13 mouse cellular contexts compared by ENCODE assay signal in the genomic region with DNA sequence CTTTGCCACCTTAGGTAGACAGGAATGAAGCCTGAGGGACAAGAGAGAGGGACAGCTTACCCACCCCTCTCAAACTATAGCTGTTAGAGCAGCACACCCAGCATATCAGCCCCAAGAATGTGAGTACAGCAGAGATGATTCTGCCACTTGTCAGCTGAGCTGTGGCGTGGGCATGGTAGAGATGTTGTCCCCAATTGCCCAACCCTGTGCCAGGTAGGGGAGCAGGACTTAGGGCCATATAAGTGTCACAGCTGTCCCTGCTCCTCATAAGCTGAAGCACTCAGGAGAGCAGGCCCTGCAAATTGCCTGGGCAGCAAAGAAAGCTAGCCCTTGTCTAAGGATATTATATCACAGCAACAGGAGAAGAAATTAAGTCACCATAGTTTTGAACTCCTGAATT. TPM values are rescaled to one million over a fixed set of nuclear protein-coding genes. Genes with fewer than 3 reads are reported as not detected.
"Had no signal": no experiment of that assay in that cellular context is flagged by ENCODE, and none has a peak within 500 bp of the region (broad histone marks: within the 10 kb centered on the region; RNA-seq: fewer than 3 reads in every experiment).

No protein-coding gene starts in this region.

RNA-seq across cellular contexts. Expression of a gene that starts 30.7 kb away (rescaled TPM):
- polyA plus RNA-seq: neural tube, embryonic 11.5 days; neural tube, embryonic 12.5 days; neural tube, embryonic 13.5 days; neural tube, embryonic 14.5 days; neural tube, embryonic 15.5 days; small intestine, adult 2 months; spleen, adult 2 months; stomach, embryonic 14.5 days; stomach, embryonic 15.5 days; stomach, embryonic 16.5 days; thymus, adult 2 months; thymus, postnatal 0 days; urinary bladder, adult 2 months had no signal

RNA-seq across cellular contexts. Expression of a gene that starts 35.4 kb away (rescaled TPM):
- polyA plus RNA-seq: neural tube, embryonic 11.5 days; neural tube, embryonic 12.5 days; neural tube, embryonic 13.5 days; neural tube, embryonic 14.5 days; small intestine, adult 2 months; spleen, adult 2 months; stomach, embryonic 14.5 days; stomach, embryonic 15.5 days; stomach, embryonic 16.5 days; thymus, adult 2 months; thymus, postnatal 0 days; urinary bladder, adult 2 months had no signal

RNA-seq across cellular contexts. Expression of a gene that starts 48.3 kb away (rescaled TPM):
- polyA plus RNA-seq: neural tube, embryonic 11.5 days; neural tube, embryonic 12.5 days; neural tube, embryonic 13.5 days; neural tube, embryonic 14.5 days; neural tube, embryonic 15.5 days; small intestine, adult 2 months; spleen, adult 2 months; stomach, embryonic 14.5 days; stomach, embryonic 15.5 days; stomach, embryonic 16.5 days; thymus, adult 2 months; thymus, postnatal 0 days; urinary bladder, adult 2 months had no signal
